In genomic region chr15:6625607-6626033, GRCm38 (mm10) we compare ENCODE assay signal across 8 mouse cellular contexts.
DNase-seq lines count a peak whose midpoint lies in the region; ATAC-seq lines count a peak whose summit lies in the region.

No protein-coding gene starts in this region.

- H3K4me1 ChIP-seq in limb, embryonic 10.5 days = peaks cover 13% of the 10 kb centered on the region
- peaks cover 13% of the 10 kb centered on the region for H3K4me1 ChIP-seq in midbrain, embryonic 13.5 days (replicated peaks)

- H3K36me3 ChIP-seq in limb, embryonic 10.5 days = no peaks in the 10 kb centered on the region
- no peaks in the 10 kb centered on the region for H3K36me3 ChIP-seq in midbrain, embryonic 13.5 days

- peak; percentile 28 for DNase-seq in ovary, postnatal 14 days (ENCODE audit: low spot score)
- DNase-seq in ovary, postnatal 10 days (ENCODE audit: low spot score) = no peak
- DNase-seq in cerebellum, postnatal 25 days = peak; percentile 27 to 62
- DNase-seq in heart, adult 18-20 months = peak; percentile 57 to 70
- DNase-seq in kidney, adult 18-20 months = peak; percentile 50
- DNase-seq in limb, embryonic 10.5 days (ENCODE audit: low spot score) = peak; percentile 46
- DNase-seq in telencephalon, adult 2 months (ENCODE audit: low read depth, low spot score) = peak; percentile 45

- H3K27ac ChIP-seq in limb, embryonic 10.5 days = no peak overlapping the region
- no peak overlapping the region for H3K27ac ChIP-seq in midbrain, embryonic 13.5 days

- ATAC-seq in midbrain, embryonic 13.5 days = peak; percentile 69

- H3K4me2 ChIP-seq in midbrain, embryonic 13.5 days (replicated peaks) = peak overlapping the region; percentile 61

- no peaks in the 10 kb centered on the region for H3K9me3 ChIP-seq in limb, embryonic 10.5 days (replicated peaks)
- H3K9me3 ChIP-seq in midbrain, embryonic 13.5 days = no peaks in the 10 kb centered on the region

- 13% methylated on average over 6 of the region's 6 CpGs for WGBS in limb, embryonic 10.5 days
- 3% methylated on average over 6 of the region's 6 CpGs for WGBS in midbrain, embryonic 13.5 days

- no peak overlapping the region; the same call in 1 of the 2 replicates for H3K9ac ChIP-seq in midbrain, embryonic 13.5 days (replicated peaks)

- no peak overlapping the region for H3K4me3 ChIP-seq in limb, embryonic 10.5 days
- H3K4me3 ChIP-seq in midbrain, embryonic 13.5 days (replicated peaks) = peak overlapping the region; percentile 10

- 0 out of 2 replicates have a peak, but pooled peaks cover 4% of the 10 kb centered on the region for H3K27me3 ChIP-seq in limb, embryonic 10.5 days (ENCODE audit: low read depth, poor library complexity, severe bottlenecking)
- H3K27me3 ChIP-seq in midbrain, embryonic 13.5 days = no peaks in the 10 kb centered on the region
